Mouse (Mus musculus) brain, embryonic 14.5 days (tissue): ENCODE results near the gene Slc22a23.

Experiments
- CTCF ChIP-seq: fragments of 200-500 bp; IDR thresholded peaks from 2 replicates; pipeline ENCODE4 v1.5.1; 2012; ENCODE audit warnings: inconsistent platforms, mild to moderate bottlenecking, moderate library complexity, borderline replicate concordance; ENCODE audit not compliant: insufficient read depth, insufficient read length; ENCODE audit errors: extremely low read depth
- POLR2A ChIP-seq: fragments of 200-500 bp; IDR thresholded peaks from 2 replicates; pipeline ENCODE4 v1.6.1; 2012; ENCODE audit warnings: mild to moderate bottlenecking, inconsistent platforms, borderline replicate concordance; ENCODE audit not compliant: poor library complexity, insufficient read depth, insufficient read length, severe bottlenecking; ENCODE audit errors: extremely low read depth

GRCm38 (mm10) chr13:34346748-34347147 is 1.8 kb upstream of the Slc22a23 start:
- TF ChIP-seq CTCF (no peak), POLR2A (no peak)
